Mouse (Mus musculus) right cerebral cortex, adult 18-20 months (tissue): ENCODE data around the gene Tmem266.

ENCODE experiments used
- DNase-seq: peaks from one replicate; pipeline ENCODE4 v3.0.0; 2022; ENCODE audit warnings: mixed read lengths

Gene Tmem266

GRCm38 (mm10) chr9:55404976-55405702 lies 78.4 kb downstream of the Tmem266 start:
- no peak for DNase-seq

- DNase-seq = no peak
These were observed 80.1 kb downstream of the Tmem266 start for GRCm38 (mm10) chr9:55406773-55407172.

GRCm38 (mm10) chr9:55408851-55409250 lies 82.1 kb downstream of the Tmem266 start:
- DNase-seq = no peak

- DNase-seq = no peak
These were observed 83.1 kb downstream of the Tmem266 start for GRCm38 (mm10) chr9:55409833-55410232.

GRCm38 (mm10) chr9:55410430-55410829 lies 83.7 kb downstream of the Tmem266 start:
- DNase-seq = no peak

- DNase-seq = no peak
These were observed 84.4 kb downstream of the Tmem266 start for GRCm38 (mm10) chr9:55411154-55411553.

- no peak for DNase-seq
These were observed 95.1 kb downstream of the Tmem266 start for GRCm38 (mm10) chr9:55421786-55422185.

GRCm38 (mm10) chr9:55423451-55424424 lies 97.0 kb downstream of the Tmem266 start:
- no peak for DNase-seq

- no peak for DNase-seq
These were observed 98.6 kb downstream of the Tmem266 start for GRCm38 (mm10) chr9:55425271-55425810.

- peak; percentile 66 for DNase-seq
These were observed 102.7 kb downstream of the Tmem266 start for GRCm38 (mm10) chr9:55429242-55429975.

GRCm38 (mm10) chr9:55430133-55430532 lies 103.4 kb downstream of the Tmem266 start:
- no peak for DNase-seq

GRCm38 (mm10) chr9:55432306-55433289 lies 105.9 kb downstream of the Tmem266 start:
- DNase-seq = no peak

GRCm38 (mm10) chr9:55433875-55434274 lies 107.2 kb downstream of the Tmem266 start:
- DNase-seq = no peak

GRCm38 (mm10) chr9:55438433-55438832 lies 111.7 kb downstream of the Tmem266 start:
- DNase-seq = no peak

GRCm38 (mm10) chr9:55439206-55439780 lies 112.6 kb downstream of the Tmem266 start:
- no peak for DNase-seq

- no peak for DNase-seq
These were observed 120.8 kb downstream of the Tmem266 start for GRCm38 (mm10) chr9:55447509-55447908.

GRCm38 (mm10) chr9:55449108-55449507 lies 122.4 kb downstream of the Tmem266 start:
- no peak for DNase-seq

- DNase-seq = no peak
These were observed 123.3 kb downstream of the Tmem266 start for GRCm38 (mm10) chr9:55450035-55450434.

GRCm38 (mm10) chr9:55451426-55451825 lies 124.7 kb downstream of the Tmem266 start:
- peak; percentile 42 for DNase-seq

GRCm38 (mm10) chr9:55452906-55453305 lies 126.2 kb downstream of the Tmem266 start:
- no peak for DNase-seq

GRCm38 (mm10) chr9:55453366-55453765 lies 126.7 kb downstream of the Tmem266 start:
- DNase-seq = no peak
